ENCODE assay signal across 16 mouse cellular contexts in genomic region chr3:89759786-89760185, GRCm38 (mm10). TPM values are rescaled to one million over a fixed set of nuclear protein-coding genes. Genes with fewer than 3 reads are reported as not detected.
DNase-seq lines count a peak whose midpoint lies in the region; ATAC-seq lines count a peak whose summit lies in the region.
"Had no signal": no experiment of that assay in that cellular context is flagged by ENCODE, and none has a peak within 500 bp of the region (broad histone marks: within the 10 kb centered on the region; RNA-seq: fewer than 3 reads in every experiment).

No protein-coding gene starts in this region.

- H3K36me3 ChIP-seq in forebrain, embryonic 16.5 days (ENCODE audit: control insufficient read depth, insufficient read depth): peaks cover 8% of the 10 kb centered on the region; the same call in 1 of the 2 replicates
- H3K36me3 ChIP-seq in midbrain, embryonic 11.5 days (ENCODE audit: control insufficient read depth, insufficient read depth, low read length): no peaks in the 10 kb centered on the region

- H3K4me2 ChIP-seq in forebrain, embryonic 16.5 days (ENCODE audit: low read length): peak overlapping the region; percentile 34
- H3K4me2 ChIP-seq in midbrain, embryonic 11.5 days: peak overlapping the region; percentile 23
- H3K4me2 ChIP-seq: liver, embryonic 11.5 days had no signal

- WGBS in forebrain, embryonic 16.5 days: 53% methylated on average over 2 of the region's 3 CpGs
- WGBS in midbrain, embryonic 11.5 days: 77% methylated on average over 3 of the region's 3 CpGs

- peaks cover 42% of the 10 kb centered on the region for H3K4me1 ChIP-seq in forebrain, embryonic 16.5 days (replicated peaks; ENCODE audit: control insufficient read depth, insufficient read depth, low read length)
- peaks cover 5% of the 10 kb centered on the region for H3K4me1 ChIP-seq in midbrain, embryonic 11.5 days (ENCODE audit: control insufficient read depth, insufficient read depth, low read length)

- no peak overlapping the region for H3K9ac ChIP-seq in forebrain, embryonic 16.5 days (replicated peaks; ENCODE audit: low read depth, low read length)
- no peak overlapping the region for H3K9ac ChIP-seq in midbrain, embryonic 11.5 days (ENCODE audit: low read length)

- peak overlapping the region; percentile 24; the same call in 1 of the 2 replicates for H3K27ac ChIP-seq in forebrain, embryonic 16.5 days (ENCODE audit: low read length)
- no peak overlapping the region; the same call in 1 of the 2 replicates for H3K27ac ChIP-seq in midbrain, embryonic 11.5 days (ENCODE audit: low read depth, low read length)
- H3K27ac ChIP-seq: gastrocnemius, adult 2 months; left cerebral cortex, adult 2 months had no signal

- 0 out of 2 replicates have a peak overlapping the region, but pooled peaks have one; percentile 0 for H3K4me3 ChIP-seq in forebrain, embryonic 16.5 days (replicated peaks; ENCODE audit: low read length)
- no peak overlapping the region for H3K4me3 ChIP-seq in midbrain, embryonic 11.5 days (ENCODE audit: low read depth, low read length)
- H3K4me3 ChIP-seq: erythroblast, embryonic 14.5 days; gastrocnemius, adult 2 months; left cerebral cortex, adult 2 months had no signal

- no peaks in the 10 kb centered on the region for H3K27me3 ChIP-seq in forebrain, embryonic 16.5 days (replicated peaks; ENCODE audit: control insufficient read depth, insufficient read depth, low read length)
- H3K27me3 ChIP-seq in midbrain, embryonic 11.5 days (ENCODE audit: control insufficient read depth, insufficient read depth, low read length): no peaks in the 10 kb centered on the region

- DNase-seq in R1 (ENCODE audit: low read depth, low spot score) (peak; percentile 47), adipocyte (ENCODE audit: low spot score) (no peak)
- DNase-seq in cerebellum, adult 18-20 months: peak; percentile 85 to 90
- DNase-seq in midbrain, embryonic 11.5 days (ENCODE audit: low spot score, missing footprints): no peak
- DNase-seq in urinary bladder, adult 18-20 months (ENCODE audit: low spot score in 2 of 2): no peak
- no peak for DNase-seq in layer of hippocampus, postnatal 10 days (ENCODE audit: low spot score in 2 of 2)
- DNase-seq in kidney, postnatal 36 days: no peak
- DNase-seq: embryo, embryonic 11 days; gastrocnemius, adult 2 months; kidney, postnatal 10 days; thymus, postnatal 4 days had no signal

- peak; percentile 35 for ATAC-seq in forebrain, embryonic 16.5 days
- peak; percentile 57; the same call in 1 of the 2 replicates for ATAC-seq in midbrain, embryonic 11.5 days (ENCODE audit: low FRiP score)
- ATAC-seq: lung, postnatal 0 days had no signal

- no peaks in the 10 kb centered on the region for H3K9me3 ChIP-seq in forebrain, embryonic 16.5 days (ENCODE audit: control insufficient read depth, low read length)
- no peaks in the 10 kb centered on the region for H3K9me3 ChIP-seq in midbrain, embryonic 11.5 days (ENCODE audit: control insufficient read depth, low read length)

RNA-seq across cellular contexts. Expression of gene Chrnb2, which starts 4.6 kb away (rescaled TPM):
- polyA plus RNA-seq in forebrain, embryonic 16.5 days (2015; fragmentation: Nextera tagmentation; extraction: Ambion mirVana): 27.7 and 29.5 TPM in 2 replicates
- 13.5 and 13.6 TPM in 2 replicates for polyA plus RNA-seq in midbrain, embryonic 11.5 days (2014; fragmentation: Nextera tagmentation; extraction: Ambion mirVana)
- total RNA-seq in layer of hippocampus, postnatal 10 days (2021): 10 to 100 TPM; 26.3 to 26.4 TPM

RNA-seq across cellular contexts. Expression of gene Ube2q1, which starts 13.6 kb away (rescaled TPM):
- 11.3 TPM in 2 replicates for polyA plus RNA-seq in forebrain, embryonic 16.5 days (2015; fragmentation: Nextera tagmentation; extraction: Ambion mirVana)
- polyA plus RNA-seq in midbrain, embryonic 11.5 days (2014; fragmentation: Nextera tagmentation; extraction: Ambion mirVana): 20.4 and 22.7 TPM in 2 replicates
- total RNA-seq in layer of hippocampus, postnatal 10 days (2021): 10 to 100 TPM; 78.9 to 80.0 TPM

RNA-seq across cellular contexts. Expression of gene Adar, which starts 45.0 kb away (rescaled TPM):
- 30.0 and 33.4 TPM in 2 replicates for polyA plus RNA-seq in forebrain, embryonic 16.5 days (2015; fragmentation: Nextera tagmentation; extraction: Ambion mirVana)
- polyA plus RNA-seq in midbrain, embryonic 11.5 days (2014; fragmentation: Nextera tagmentation; extraction: Ambion mirVana): 15.5 and 16.6 TPM in 2 replicates
- total RNA-seq in layer of hippocampus, postnatal 10 days (2021): 10 to 100 TPM; 82.7 to 85.8 TPM

Comparison
In these comparisons a context has a peak if more than half of its experiments do, and no peak if none do; other contexts are left out.
1. DNase-seq: peak in R1 (single experiment) and cerebellum, adult 18-20 months (2 of 2); none in midbrain, embryonic 11.5 days (single experiment), adipocyte (single experiment), urinary bladder, adult 18-20 months (0 of 2), layer of hippocampus, postnatal 10 days (0 of 2) and kidney, postnatal 36 days (0 of 2).